Mouse (Mus musculus) bone marrow macrophage, adult 2 months (primary cell): ENCODE results near the gene Hcrtr2.

Experiments
- CTCF ChIP-seq: IDR thresholded peaks from 2 replicates; pipeline ENCODE4 v1.5.1; 2012; ENCODE audit warnings: low read depth, mild to moderate bottlenecking, low read length, moderate library complexity
- POLR2A ChIP-seq: IDR thresholded peaks from 2 replicates; pipeline ENCODE4 v1.6.1; 2012; ENCODE audit warnings: mild to moderate bottlenecking, low read depth, low read length, borderline replicate concordance

- TF ChIP-seq CTCF: no peak
- TF ChIP-seq POLR2A: no peak
These were observed 52.8 kb downstream of the Hcrtr2 start for GRCm38 (mm10) chr9:76270886-76271285.
